Comparison of ENCODE assay signal across 10 mouse cellular contexts in the genomic region with DNA sequence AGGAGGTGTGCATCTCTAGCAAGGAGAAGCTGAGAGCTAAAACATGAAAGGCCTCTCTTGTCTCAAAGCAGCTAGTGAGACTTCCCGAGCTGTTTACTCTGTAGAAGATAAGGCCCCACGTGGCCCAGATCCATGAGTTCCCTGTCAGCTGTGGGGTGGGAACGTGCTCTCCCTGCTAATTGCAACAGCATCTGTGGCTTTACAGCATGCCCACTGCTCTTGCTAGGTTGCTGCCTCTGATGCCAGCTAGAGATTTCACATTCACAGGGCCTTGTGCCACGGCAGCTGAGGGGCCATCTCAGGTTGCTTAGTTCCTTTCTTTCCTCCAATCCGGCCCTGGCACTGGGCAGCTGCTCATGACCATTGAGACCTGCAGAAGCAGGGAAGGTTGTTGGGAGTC.
DNase-seq lines count a peak whose midpoint lies in the region; ATAC-seq and TF ChIP-seq lines count a peak whose summit lies in the region.
"Had no signal": no experiment of that assay in that cellular context is flagged by ENCODE, and none has a peak within 500 bp of the region (broad histone marks: within the 10 kb centered on the region; RNA-seq: fewer than 3 reads in every experiment).

No protein-coding gene starts in this region.

- TF ChIP-seq POLR2A in brain, embryonic 14.5 days (IDR thresholded peaks at IDR 0.05; ENCODE audit: borderline replicate concordance, extremely low read depth, insufficient read depth, insufficient read length, poor library complexity, severe bottlenecking), result no peak

- no peaks in the 10 kb centered on the region for H3K36me3 ChIP-seq in forebrain, embryonic 14.5 days (ENCODE audit: control insufficient read depth, insufficient read depth, low read length)
- H3K36me3 ChIP-seq in forebrain, embryonic 10.5 days (replicated peaks), result no peaks in the 10 kb centered on the region
- no peaks in the 10 kb centered on the region for H3K36me3 ChIP-seq in midbrain, embryonic 16.5 days (ENCODE audit: control insufficient read depth, insufficient read depth, low read length)
- H3K36me3 ChIP-seq: liver, embryonic 15.5 days had no signal

- H3K27ac ChIP-seq in forebrain, embryonic 14.5 days (ENCODE audit: low read depth, low read length), result peak overlapping the region; percentile 80
- H3K27ac ChIP-seq in forebrain, embryonic 10.5 days, result no peak overlapping the region
- peak overlapping the region; percentile 82 for H3K27ac ChIP-seq in layer of hippocampus, adult 2 months
- H3K27ac ChIP-seq in midbrain, embryonic 16.5 days (ENCODE audit: low read length), result peak overlapping the region; percentile 80
- H3K27ac ChIP-seq: liver, embryonic 15.5 days had no signal

- no peaks in the 10 kb centered on the region for H3K9me3 ChIP-seq in forebrain, embryonic 14.5 days (replicated peaks; ENCODE audit: control insufficient read depth, low read length)
- H3K9me3 ChIP-seq in forebrain, embryonic 10.5 days, result no peaks in the 10 kb centered on the region
- H3K9me3 ChIP-seq in midbrain, embryonic 16.5 days (replicated peaks; ENCODE audit: control insufficient read depth, low read length, poor library complexity, severe bottlenecking), result no peaks in the 10 kb centered on the region
- H3K9me3 ChIP-seq: liver, embryonic 15.5 days had no signal

- H3K4me3 ChIP-seq in forebrain, embryonic 14.5 days (ENCODE audit: low read depth, low read length), result no peak overlapping the region
- H3K4me3 ChIP-seq in forebrain, embryonic 10.5 days, result no peak overlapping the region
- H3K4me3 ChIP-seq in layer of hippocampus, adult 2 months, result no peak overlapping the region
- no peak overlapping the region for H3K4me3 ChIP-seq in midbrain, embryonic 16.5 days (ENCODE audit: low read depth, low read length)
- H3K4me3 ChIP-seq: liver, embryonic 15.5 days had no signal

- 42% methylated on average over 5 of the region's 5 CpGs for WGBS in forebrain, embryonic 14.5 days
- WGBS in forebrain, embryonic 10.5 days, result 78% methylated on average over 5 of the region's 5 CpGs
- WGBS in midbrain, embryonic 16.5 days, result 23% methylated on average over 5 of the region's 5 CpGs

- 0 out of 2 replicates have a peak overlapping the region, but pooled peaks have one; percentile 8 for H3K9ac ChIP-seq in forebrain, embryonic 14.5 days (ENCODE audit: low read length)
- peak overlapping the region; percentile 31; the same call in 1 of the 2 replicates for H3K9ac ChIP-seq in midbrain, embryonic 16.5 days (ENCODE audit: low read depth, low read length)
- H3K9ac ChIP-seq: liver, embryonic 15.5 days had no signal

- ATAC-seq in forebrain, embryonic 14.5 days, result peak; percentile 90
- ATAC-seq in midbrain, embryonic 16.5 days, result peak; percentile 82

- no peak overlapping the region for H3K4me2 ChIP-seq in forebrain, embryonic 14.5 days (ENCODE audit: low read length)
- no peak overlapping the region for H3K4me2 ChIP-seq in midbrain, embryonic 16.5 days (ENCODE audit: low read length)
- H3K4me2 ChIP-seq: liver, embryonic 15.5 days had no signal

- DNase-seq in forebrain, embryonic 14.5 days (ENCODE audit: low spot score), result peak; percentile 89
- no peak for DNase-seq in forebrain, embryonic 10.5 days (ENCODE audit: extremely low spot score, low spot score)
- peak; percentile 94 for DNase-seq in brain, embryonic 14.5 days (ENCODE audit: low read depth)
- peak; percentile 73 to 77 for DNase-seq in layer of hippocampus, adult 2 months (ENCODE audit: low spot score in 2 of 2)
- no peak for DNase-seq in liver
- no peak for DNase-seq in kidney, postnatal 14 days
- no peak for DNase-seq in kidney, adult 9 months
- DNase-seq: B cell, adult 2 months had no signal

- no peaks in the 10 kb centered on the region for H3K27me3 ChIP-seq in forebrain, embryonic 14.5 days (replicated peaks; ENCODE audit: control insufficient read depth, insufficient read depth, low read length)
- H3K27me3 ChIP-seq in forebrain, embryonic 10.5 days (ENCODE audit: poor library complexity, severe bottlenecking), result 0 out of 2 replicates have a peak, but pooled peaks cover 6% of the 10 kb centered on the region
- no peaks in the 10 kb centered on the region for H3K27me3 ChIP-seq in midbrain, embryonic 16.5 days (ENCODE audit: control insufficient read depth, insufficient read depth, low read depth, low read length)
- H3K27me3 ChIP-seq: liver, embryonic 15.5 days had no signal

- H3K4me1 ChIP-seq in forebrain, embryonic 14.5 days (ENCODE audit: control insufficient read depth, insufficient read depth, low read length), result peaks cover 16% of the 10 kb centered on the region
- peaks cover 21% of the 10 kb centered on the region for H3K4me1 ChIP-seq in forebrain, embryonic 10.5 days
- H3K4me1 ChIP-seq in midbrain, embryonic 16.5 days (ENCODE audit: control insufficient read depth, insufficient read depth, low read length), result peaks cover 29% of the 10 kb centered on the region
- H3K4me1 ChIP-seq: liver, embryonic 15.5 days had no signal

- no peak for TF ChIP-seq CTCF in brain, embryonic 14.5 days (IDR thresholded peaks at IDR 0.05; ENCODE audit: borderline replicate concordance, extremely low read depth, insufficient read depth, insufficient read length)
- TF ChIP-seq CTCF in layer of hippocampus, adult 2 months (conservative IDR thresholded peaks at IDR 0.05), result no peak

Comparison
In these comparisons a context has a peak if more than half of its experiments do, and no peak if none do; other contexts are left out.
1. DNase-seq: peak in forebrain, embryonic 14.5 days (single experiment), brain, embryonic 14.5 days (single experiment) and layer of hippocampus, adult 2 months (2 of 2); none in forebrain, embryonic 10.5 days (single experiment), liver (single experiment), kidney, postnatal 14 days (single experiment) and kidney, adult 9 months (single experiment).